Mouse (Mus musculus): ENCODE data around the gene Cbl.
A peak's percentile ranks its signal among the peaks of the same experiment; 100 is the strongest.
"Not testable (repeated sequence)": the region's sequence is repeated elsewhere in the genome, so short reads cannot be mapped to it uniquely, and the experiment has no call there.

The Cbl gene

GRCm38 (mm10) chr9:44130581-44131275, 103.1 kb downstream of the Cbl start:
- DNase-seq (ENCODE audit: low read depth in 2 of 2, low spot score in 2 of 2), result no peak

GRCm38 (mm10) chr9:44130034-44130433, 103.8 kb downstream of the Cbl start:
- peak; percentile 70 to 80 for DNase-seq (ENCODE audit: low read depth in 2 of 2, low spot score in 2 of 2)

- DNase-seq (ENCODE audit: low read depth in 2 of 2, low spot score in 2 of 2), result no peak
These were observed 104.2 kb downstream of the Cbl start for GRCm38 (mm10) chr9:44129633-44130032.

GRCm38 (mm10) chr9:44127351-44127801, 106.5 kb downstream of the Cbl start:
- DNase-seq (ENCODE audit: low read depth in 2 of 2, low spot score in 2 of 2), result no peak

GRCm38 (mm10) chr9:44126746-44127145, 107.1 kb downstream of the Cbl start:
- no peak for DNase-seq (ENCODE audit: low read depth in 2 of 2, low spot score in 2 of 2)

- DNase-seq (ENCODE audit: low read depth in 2 of 2, low spot score in 2 of 2), result peak; percentile 80 to 82
These were observed 108.1 kb downstream of the Cbl start for GRCm38 (mm10) chr9:44125546-44126428.

- DNase-seq (ENCODE audit: low read depth in 2 of 2, low spot score in 2 of 2), result no peak
These were observed 108.8 kb downstream of the Cbl start for GRCm38 (mm10) chr9:44125026-44125425.

- no peak for DNase-seq (ENCODE audit: low read depth in 2 of 2, low spot score in 2 of 2)
These were observed 109.5 kb downstream of the Cbl start for GRCm38 (mm10) chr9:44124317-44124716.

GRCm38 (mm10) chr9:44119948-44120465, 113.8 kb downstream of the Cbl start:
- DNase-seq (ENCODE audit: low read depth in 2 of 2, low spot score in 2 of 2), result no peak

- DNase-seq (ENCODE audit: low read depth in 2 of 2, low spot score in 2 of 2), result peak in 1 of 2 experiments; percentile 49
These were observed 114.8 kb downstream of the Cbl start for GRCm38 (mm10) chr9:44119011-44119410.

- no peak for DNase-seq (ENCODE audit: low read depth in 2 of 2, low spot score in 2 of 2)
These were observed 117.7 kb downstream of the Cbl start for GRCm38 (mm10) chr9:44116182-44116581.

GRCm38 (mm10) chr9:44115599-44115998, 118.2 kb downstream of the Cbl start:
- no peak for DNase-seq (ENCODE audit: low read depth in 2 of 2, low spot score in 2 of 2)

GRCm38 (mm10) chr9:44114453-44114852, 119.4 kb downstream of the Cbl start:
- DNase-seq (ENCODE audit: low read depth in 2 of 2, low spot score in 2 of 2), result no peak

GRCm38 (mm10) chr9:44113105-44113789, 120.6 kb downstream of the Cbl start, which contains the start of the genes Gm49380 and Rnf26:
TSS of gene Gm49380 (minus strand) at chr9:44113500.
TSS of gene Rnf26 (minus strand) at chr9:44113517.
- peak; percentile 91 to 94 for DNase-seq (ENCODE audit: low read depth in 2 of 2, low spot score in 2 of 2)

GRCm38 (mm10) chr9:44111909-44112308, 121.9 kb downstream of the Cbl start:
- DNase-seq (ENCODE audit: low read depth in 2 of 2, low spot score in 2 of 2), result not testable (repeated sequence)

- peak; percentile 76 to 83 for DNase-seq (ENCODE audit: low read depth in 2 of 2, low spot score in 2 of 2)
These were observed 124.3 kb downstream of the Cbl start for GRCm38 (mm10) chr9:44109360-44110095.

GRCm38 (mm10) chr9:44108269-44109055, 125.4 kb downstream of the Cbl start:
- DNase-seq (ENCODE audit: low read depth in 2 of 2, low spot score in 2 of 2), result no peak

GRCm38 (mm10) chr9:44107557-44108179, 126.2 kb downstream of the Cbl start:
- no peak for DNase-seq (ENCODE audit: low read depth in 2 of 2, low spot score in 2 of 2)

- DNase-seq (ENCODE audit: low read depth in 2 of 2, low spot score in 2 of 2), result no peak
These were observed 126.7 kb downstream of the Cbl start, which contains the start of gene C1qtnf5 for GRCm38 (mm10) chr9:44107110-44107509. TSS of gene C1qtnf5 (plus strand) at chr9:44107245.

Measured in CD8-positive naive resting alpha-beta T cell, adult 2 months (primary cell).